Mouse (Mus musculus) kidney, postnatal 0 days (tissue): ENCODE measurements around the gene Hist1h3g. TPM values are rescaled to one million over a fixed set of nuclear protein-coding genes. Genes with fewer than 3 reads are reported as not detected.
A peak's percentile ranks its signal among the peaks of the same experiment; 100 is the strongest.
"Not testable (repeated sequence)": the region's sequence is repeated elsewhere in the genome, so short reads cannot be mapped to it uniquely, and the experiment has no call there.

Source experiments
- ATAC-seq: fragments of 200-750 bp; cut with Nextera tagmentation; replicated peaks from 2 replicates; pipeline ENCODE4 v1.8.0; 2017; ENCODE audit warnings: low read depth, moderate number of reproducible peaks, moderate TSS enrichment, moderate library complexity; ENCODE audit not compliant: low FRiP score
- DNase-seq: peaks from one replicate; pipeline ENCODE4 v3.0.0-alpha.2; 2016; ENCODE audit warnings: low spot score
- H3K27ac ChIP-seq: fragments of 300-500 bp; sonication (generic); 2 replicates; pipeline ENCODE4 v1.5.1; 2014; ENCODE audit warnings: mild to moderate bottlenecking
- H3K27me3 ChIP-seq: fragments of 300-500 bp; sonication (generic); 2 replicates; pipeline ENCODE4 v1.6.1; 2014; ENCODE audit warnings: low read length, mixed read lengths; ENCODE audit not compliant: insufficient read depth
- H3K36me3 ChIP-seq: fragments of 300-500 bp; sonication (generic); 2 replicates; pipeline ENCODE4 v1.6.1; 2014; ENCODE audit warnings: low read length, mixed read lengths; ENCODE audit not compliant: insufficient read depth
- H3K4me1 ChIP-seq: fragments of 300-500 bp; sonication (generic); replicated peaks from 2 replicates; pipeline ENCODE4 v1.6.1; 2014; ENCODE audit warnings: antibody characterized with exemption, low read length, mixed read lengths; ENCODE audit not compliant: insufficient read depth
- H3K4me2 ChIP-seq: fragments of 300-500 bp; sonication (generic); 2 replicates; pipeline ENCODE4 v1.6.1; 2014; ENCODE audit warnings: mild to moderate bottlenecking, low read length, moderate library complexity, mixed read lengths
- H3K4me3 ChIP-seq: fragments of 300-500 bp; sonication (generic); replicated peaks from 2 replicates; pipeline ENCODE4 v1.5.1; 2014; ENCODE audit warnings: low read depth, low read length
- H3K9ac ChIP-seq: fragments of 300-500 bp; sonication (generic); 2 replicates; pipeline ENCODE4 v1.6.1; 2014; ENCODE audit warnings: low read depth, low read length
- H3K9me3 ChIP-seq: fragments of 300-500 bp; sonication (generic); replicated peaks from 2 replicates; pipeline ENCODE4 v1.6.1; 2016; ENCODE audit warnings: low read length, inconsistent platforms, mixed read lengths
- CTCF ChIP-seq: IDR thresholded peaks from 2 replicates; pipeline ENCODE4 v1.5.1; 2016; ENCODE audit warnings: antibody characterized with exemption, low read depth, mild to moderate bottlenecking, moderate library complexity
- WGBS: fragments of 180-500 bp; shearing (Covaris S2); extraction: QIAGEN DNeasy Blood & Tissue Kit; methylation state at CpG from one replicate; pipeline ENCODE4 v1.1.7; 2014; 5-methylcytosine and 5-hydroxymethylcytosine counted together
- polyA plus RNA-seq: library from polyadenylated mRNA; unstranded; fragments of >200 nt; fragmentation: Nextera tagmentation; extraction: Ambion mirVana; gene quantifications from 2 replicates; pipeline ENCODE4 v1.2.1, GENCODE M21; 2015

The Hist1h3g gene
- polyA plus RNA-seq, 1 experiment from 2014 or later, result 4.0 TPM

DNA sequence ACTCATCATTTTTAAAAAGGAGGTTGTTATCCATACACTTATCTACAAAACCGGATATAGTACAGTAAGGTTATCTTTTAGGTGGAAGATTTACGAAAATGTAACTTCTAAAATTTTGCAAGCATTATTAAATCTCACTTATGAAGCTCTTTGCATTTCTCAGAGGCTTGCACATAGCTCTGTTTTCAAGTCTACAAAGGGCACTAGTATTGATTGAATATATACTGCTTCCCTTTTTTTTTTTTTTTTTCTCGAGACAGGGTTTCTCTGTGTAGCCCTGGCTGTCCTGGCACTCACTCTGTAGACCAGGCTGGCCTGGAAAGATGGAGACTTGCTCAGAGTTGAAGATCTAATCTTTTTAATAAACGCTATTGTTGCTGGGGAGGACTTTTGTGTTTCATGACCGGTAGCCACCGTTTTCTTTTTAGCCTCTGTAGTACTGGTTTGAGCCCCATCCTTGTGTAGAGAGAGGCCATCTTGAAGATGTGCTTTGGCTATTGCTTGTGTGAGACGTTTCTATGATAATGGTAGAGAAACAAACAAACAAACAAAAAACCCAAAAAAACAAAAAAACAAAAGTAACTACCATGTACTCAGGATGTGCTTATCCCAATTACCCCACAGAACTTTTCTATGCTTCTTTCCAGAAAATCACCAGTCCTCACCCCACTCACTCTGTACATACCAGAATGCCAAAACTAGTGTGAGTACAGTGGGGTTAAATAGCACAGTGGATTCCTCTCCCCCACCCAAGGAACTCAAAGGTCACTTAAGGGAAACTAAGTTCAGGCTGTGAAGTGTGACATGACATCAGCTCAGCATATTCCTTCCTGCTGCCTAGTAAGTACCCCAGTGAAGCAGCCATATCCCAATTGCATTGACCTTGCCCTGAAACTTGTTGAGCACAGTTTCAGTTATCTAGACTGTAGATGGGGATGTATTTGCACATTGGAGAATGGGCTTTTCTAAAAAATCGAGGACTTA lies 17.0 kb downstream of the Hist1h3g start:
- Histone ChIP-seq H3K9me3 (no peaks in the 10 kb centered on the region), H3K9ac (peak overlapping the region; percentile 58; the same call in 1 of the 2 replicates), H3K4me1 (no peaks in the 10 kb centered on the region), H3K36me3 (no peaks in the 10 kb centered on the region), H3K4me3 (peak overlapping the region; percentile 38; the same call in 1 of the 2 replicates), H3K27me3 (no peaks in the 10 kb centered on the region), H3K27ac (peak overlapping the region; percentile 90), H3K4me2 (peak overlapping the region; percentile 62)
- no peak for DNase-seq
- WGBS, result 47% methylated on average over 8 of the region's 8 CpGs
- no peak for TF ChIP-seq CTCF
- no peak for ATAC-seq

GRCm38 (mm10) chr13:23552962-23553361 lies 17.7 kb downstream of the Hist1h3g start, which contains the start of gene Hist1h1d:
Hist1h1d (plus strand) TSS chr13:23553262.
- ATAC-seq (no peak), DNase-seq (no peak)
- Histone ChIP-seq H3K27ac (peak within 1 kb of the TSS; percentile 98), H3K36me3 (no peaks in the 10 kb centered on the region), H3K4me3 (no peak within 1 kb of the TSS), H3K9me3 (no peaks in the 10 kb centered on the region), H3K9ac (peak within 1 kb of the TSS; percentile 58; the same call in 1 of the 2 replicates), H3K4me1 (no peaks in the 10 kb centered on the region), H3K4me2 (peak within 1 kb of the TSS; percentile 62; the same call in 1 of the 2 replicates), H3K27me3 (no peaks in the 10 kb centered on the region)
- TF ChIP-seq CTCF, result no peak

DNA sequence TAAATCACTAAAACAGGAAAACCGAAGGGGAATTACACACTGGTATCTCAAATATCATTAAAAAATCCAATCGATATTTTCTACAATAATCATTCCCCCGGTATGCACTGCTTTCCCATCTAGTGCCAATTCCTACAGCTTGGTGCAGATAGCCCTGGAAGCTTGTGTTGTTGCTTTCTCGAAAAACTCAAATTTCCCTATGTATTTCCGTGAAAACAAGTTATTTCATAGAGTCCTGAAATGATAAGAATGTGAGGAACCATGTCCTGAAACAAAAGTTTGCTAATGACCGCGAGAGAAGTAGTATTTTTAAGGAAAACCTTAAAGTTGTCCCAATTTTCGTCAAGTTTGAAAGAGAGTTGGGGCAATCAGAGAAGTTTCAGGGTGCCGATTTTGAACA lies 19.2 kb downstream of the Hist1h3g start:
- Histone ChIP-seq H3K36me3 (no peaks in the 10 kb centered on the region), H3K4me3 (peak overlapping the region; percentile 44), H3K4me1 (no peaks in the 10 kb centered on the region), H3K27ac (peak overlapping the region; percentile 98), H3K9me3 (no peaks in the 10 kb centered on the region), H3K4me2 (peak overlapping the region; percentile 95), H3K27me3 (no peaks in the 10 kb centered on the region), H3K9ac (peak overlapping the region; percentile 88)
- DNase-seq (no peak), ATAC-seq (no peak)
- TF ChIP-seq CTCF, result no peak
- WGBS, result 19% methylated on average over 9 of the region's 9 CpGs

DNA sequence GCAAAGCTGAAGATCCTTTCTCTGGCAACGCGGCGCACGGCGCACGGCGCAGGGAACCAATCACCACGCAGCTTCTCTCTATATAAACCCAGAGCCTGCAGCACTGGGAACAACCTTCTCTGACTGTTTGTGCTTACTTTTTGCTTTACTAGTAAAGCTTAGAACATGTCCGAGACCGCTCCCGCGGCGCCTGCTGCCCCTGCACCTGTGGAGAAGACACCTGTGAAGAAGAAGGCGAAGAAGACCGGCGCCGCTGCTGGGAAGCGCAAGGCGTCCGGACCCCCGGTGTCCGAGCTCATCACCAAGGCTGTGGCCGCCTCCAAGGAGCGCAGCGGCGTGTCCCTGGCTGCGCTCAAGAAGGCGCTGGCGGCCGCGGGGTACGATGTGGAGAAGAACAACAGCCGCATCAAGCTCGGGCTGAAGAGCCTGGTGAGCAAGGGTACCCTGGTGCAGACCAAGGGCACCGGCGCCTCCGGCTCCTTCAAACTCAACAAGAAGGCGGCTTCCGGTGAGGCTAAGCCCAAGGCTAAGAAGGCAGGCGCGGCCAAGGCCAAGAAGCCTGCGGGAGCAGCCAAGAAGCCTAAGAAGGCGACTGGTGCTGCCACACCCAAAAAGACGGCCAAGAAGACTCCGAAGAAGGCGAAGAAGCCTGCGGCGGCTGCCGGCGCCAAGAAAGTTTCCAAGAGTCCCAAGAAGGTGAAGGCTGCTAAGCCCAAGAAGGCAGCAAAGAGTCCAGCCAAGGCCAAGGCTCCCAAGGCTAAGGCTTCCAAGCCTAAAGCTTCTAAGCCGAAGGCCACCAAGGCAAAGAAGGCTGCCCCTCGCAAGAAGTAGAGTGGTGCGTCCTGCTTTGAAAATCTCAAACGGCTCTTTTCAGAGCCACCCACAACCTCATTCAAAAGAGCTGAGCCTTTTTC lies 20.0 kb downstream of the Hist1h3g start:
- DNase-seq (peak; percentile 94), ATAC-seq (peak; percentile 86)
- Histone ChIP-seq H3K4me2 (peak overlapping the region; percentile 95), H3K27me3 (no peaks in the 10 kb centered on the region), H3K36me3 (no peaks in the 10 kb centered on the region), H3K9ac (peak overlapping the region; percentile 88), H3K4me1 (no peaks in the 10 kb centered on the region), H3K4me3 (peak overlapping the region; percentile 44), H3K27ac (peak overlapping the region; percentile 98), H3K9me3 (no peaks in the 10 kb centered on the region)
- under 1% methylated on average over 54 of the region's 54 CpGs for WGBS
- TF ChIP-seq CTCF, result no peak

GRCm38 (mm10) chr13:23555839-23556416 lies 20.7 kb downstream of the Hist1h3g start:
- DNase-seq, result peak; percentile 99
- peak overlapping the region; percentile 95 for H3K4me2 ChIP-seq
- peak overlapping the region; percentile 88 for H3K9ac ChIP-seq
- peak overlapping the region; percentile 44 for H3K4me3 ChIP-seq
- no peak for TF ChIP-seq CTCF
- no peaks in the 10 kb centered on the region for H3K4me1 ChIP-seq
- no peaks in the 10 kb centered on the region for H3K27me3 ChIP-seq
- peak overlapping the region; percentile 98 for H3K27ac ChIP-seq
- H3K36me3 ChIP-seq, result no peaks in the 10 kb centered on the region
- no peaks in the 10 kb centered on the region for H3K9me3 ChIP-seq
- peak; percentile 71 for ATAC-seq
- under 1% methylated on average over 18 of the region's 18 CpGs for WGBS

DNA sequence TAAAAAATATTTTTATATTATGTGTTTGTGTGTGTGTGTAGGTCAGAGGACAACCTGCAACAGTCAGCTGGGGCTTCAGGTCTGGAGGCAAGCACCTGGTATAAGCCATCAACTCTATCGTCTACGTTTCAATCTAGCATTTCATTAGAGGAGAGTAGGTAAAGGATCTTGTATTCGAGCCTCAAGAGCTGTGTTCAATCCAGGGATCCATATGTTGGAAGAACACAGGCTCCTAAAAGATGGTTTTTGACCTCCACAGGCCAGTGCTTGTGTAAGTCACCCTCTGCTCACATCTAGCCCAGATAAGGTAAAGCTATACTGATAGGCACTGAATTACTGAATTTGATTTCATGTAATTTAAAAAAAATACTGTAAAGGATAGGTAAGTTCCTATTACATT lies 21.7 kb downstream of the Hist1h3g start:
- Histone ChIP-seq H3K4me3 (no peak overlapping the region), H3K4me1 (no peaks in the 10 kb centered on the region), H3K4me2 (peak overlapping the region; percentile 95), H3K27ac (no peak overlapping the region), H3K27me3 (no peaks in the 10 kb centered on the region), H3K36me3 (no peaks in the 10 kb centered on the region), H3K9me3 (no peaks in the 10 kb centered on the region), H3K9ac (no peak overlapping the region)
- TF ChIP-seq CTCF, result no peak
- ATAC-seq, result no peak
- no peak for DNase-seq
- WGBS, result 62% methylated on average over 3 of the region's 3 CpGs

DNA sequence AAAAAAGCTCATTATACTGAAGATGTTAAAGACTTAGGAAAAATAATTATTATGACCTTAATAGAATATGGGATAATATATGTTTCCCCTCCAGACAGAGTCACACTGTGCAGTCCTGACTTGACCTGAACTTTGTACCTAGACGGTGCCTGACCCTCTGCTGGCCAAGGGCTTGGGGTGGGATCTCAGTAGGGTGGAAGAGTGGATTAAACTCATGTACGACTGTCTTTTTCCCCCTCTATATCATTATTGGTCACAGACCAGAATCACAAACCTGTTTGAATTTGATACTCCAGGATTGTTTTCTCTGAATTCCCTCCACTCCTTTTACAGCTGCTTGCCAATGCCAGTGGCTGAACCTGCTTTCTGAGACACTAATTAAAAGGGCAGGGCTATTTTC lies 25.5 kb downstream of the Hist1h3g start:
- H3K27ac ChIP-seq, H3K4me1 ChIP-seq, ATAC-seq, H3K4me3 ChIP-seq, H3K9ac ChIP-seq, DNase-seq, H3K27me3 ChIP-seq, H3K9me3 ChIP-seq, H3K36me3 ChIP-seq: not testable (repeated sequence)
- 9% methylated on average over 2 of the region's 2 CpGs for WGBS
- H3K4me2 ChIP-seq, result 0 out of 2 replicates have a peak overlapping the region, but pooled peaks have one; percentile 13

- H3K9me3 ChIP-seq, H3K27me3 ChIP-seq, ATAC-seq, H3K36me3 ChIP-seq, DNase-seq, H3K4me1 ChIP-seq: not testable (repeated sequence)
- WGBS, result 0% methylated on average over 2 of the region's 5 CpGs
- Histone ChIP-seq H3K9ac (peak overlapping the region; percentile 61; the same call in 1 of the 2 replicates), H3K4me3 (peak overlapping the region; percentile 25), H3K27ac (peak overlapping the region; percentile 96), H3K4me2 (peak overlapping the region; percentile 76)
These were observed 26.3 kb downstream of the Hist1h3g start for GRCm38 (mm10) chr13:23561531-23561882.
